Mouse (Mus musculus) erythroblast, embryonic 14.5 days (primary cell): ENCODE data around the gene Wdr20.

Experiments
- GATA1 ChIP-seq: IDR thresholded peaks from 2 replicates; pipeline ENCODE4 v1.6.1; 2012; ENCODE audit warnings: low read length, inconsistent platforms, mixed read lengths
- TAL1 ChIP-seq: IDR thresholded peaks from 3 replicates; pipeline ENCODE4 v1.6.1; 2012; ENCODE audit warnings: low read length, inconsistent platforms, mixed read lengths

- no peak for TF ChIP-seq GATA1
- TF ChIP-seq TAL1: no peak
Observed at GRCm38 (mm10) chr12:110699171-110699547, 38.6 kb upstream of the Wdr20 start.
